Mouse (Mus musculus) adrenal gland, postnatal 10 days (tissue): ENCODE results near the gene Tyrobp. TPM values are rescaled to one million over a fixed set of nuclear protein-coding genes. Genes with fewer than 3 reads are reported as not detected.

Experiments
- DNase-seq: peaks from one replicate; pipeline ENCODE4 v3.0.0; 2021; ENCODE audit warnings: mixed read lengths
- total RNA-seq, 2 experiments: library from RNA; stranded (reverse); gene quantifications; 2 replicates each; pipeline ENCODE4 v1.2.3; 2021

Gene Tyrobp
- total RNA-seq, 2 experiments from 2014 or later, result 25.8 to 29.1 TPM

DNA sequence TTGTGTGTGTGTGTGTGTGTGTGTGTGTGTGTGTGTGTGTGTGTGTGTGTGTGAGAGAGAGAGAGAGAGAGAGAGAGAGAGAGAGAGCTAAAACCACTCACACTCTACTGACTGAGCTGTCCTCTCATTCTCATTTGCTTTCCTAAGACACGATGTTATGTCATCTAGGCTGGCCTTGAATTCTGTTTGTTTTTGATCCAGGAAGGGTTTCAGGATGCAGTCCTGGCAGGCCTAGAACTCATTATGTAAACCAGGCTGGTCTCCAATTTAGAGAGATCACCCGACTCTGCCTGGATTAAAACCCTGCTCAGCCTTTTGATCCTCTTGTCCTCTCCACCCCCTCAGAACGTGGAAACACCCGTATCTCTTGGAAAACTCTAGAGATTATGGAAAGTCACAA lies 50.4 kb downstream of the Tyrobp start:
- no peak for DNase-seq

DNA sequence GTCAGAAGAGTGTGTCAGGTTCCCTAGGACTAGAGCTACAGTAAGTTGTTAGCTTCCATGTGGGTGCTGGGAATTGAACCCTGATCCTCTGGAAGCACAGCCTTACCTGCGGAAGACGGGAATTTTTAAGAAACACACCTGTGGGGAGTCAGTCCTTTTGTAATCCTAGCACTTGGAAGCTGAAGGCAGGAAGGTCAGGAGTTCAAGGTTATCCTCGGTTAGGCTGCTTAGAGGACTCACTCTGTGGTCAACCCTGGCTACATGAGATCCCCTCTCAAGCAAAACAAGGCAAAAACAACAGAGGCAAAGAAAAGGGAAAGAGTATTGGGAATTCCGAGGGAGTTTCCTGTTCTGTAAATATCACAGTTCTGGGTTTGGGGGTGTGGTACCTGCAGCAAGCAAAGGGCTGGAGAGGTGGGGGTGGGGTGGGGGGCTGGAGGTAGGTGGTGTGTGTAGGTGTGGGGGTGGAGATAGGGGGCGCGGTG lies 51.3 kb downstream of the Tyrobp start:
- no peak for DNase-seq

Other genes starting within 250 kb of the Tyrobp start
- 10 to 100 TPM; 57.4 to 65.2 TPM for gene Zfp146, start 244.0 kb upstream of the Tyrobp start, total RNA-seq
- gene Cox7a1, start 229.6 kb upstream of the Tyrobp start, total RNA-seq, result 1,000 to 10,000 TPM; 1,474 to 1,616 TPM
- gene Capns1, start 214.9 kb upstream of the Tyrobp start, total RNA-seq, result 100 to 1,000 TPM; 444 to 475 TPM
- 100 to 1,000 TPM; 103 to 108 TPM for gene Polr2i, start 181.8 kb upstream of the Tyrobp start, total RNA-seq
- 10 to 100 TPM; 73.6 to 81.0 TPM for gene Tbcb, start 181.5 kb upstream of the Tyrobp start, total RNA-seq
- gene Ovol3, start 178.0 kb upstream of the Tyrobp start, total RNA-seq, result not detected
- gene Thap8, start 133.7 kb upstream of the Tyrobp start, total RNA-seq, result under 1 TPM; 0.61 to 0.63 TPM
- 10 to 100 TPM; 12.1 to 14.3 TPM for gene Wdr62, start 133.3 kb upstream of the Tyrobp start, total RNA-seq
- 10 to 100 TPM; 31.6 to 36.5 TPM for gene Clip3, start 122.0 kb upstream of the Tyrobp start, total RNA-seq
- gene Alkbh6, start 105.0 kb upstream of the Tyrobp start, total RNA-seq, result 10 to 100 TPM; 46.8 to 49.0 TPM
- gene Syne4, start 99.0 kb upstream of the Tyrobp start, total RNA-seq, result 10 to 100 TPM; 17.6 to 22.3 TPM
- gene E130208F15Rik, start 92.0 kb upstream of the Tyrobp start, total RNA-seq, result 1 to 10 TPM; 2.8 TPM
- 10 to 100 TPM; 17.9 to 19.7 TPM for gene Sdhaf1, start 89.9 kb upstream of the Tyrobp start, total RNA-seq
- 10 to 100 TPM; 13.2 to 15.1 TPM for gene Lrfn3, start 51.0 kb upstream of the Tyrobp start, total RNA-seq
- gene Hcst, start 6.1 kb downstream of the Tyrobp start, total RNA-seq, result 1 to 10 TPM; 3.7 to 4.9 TPM
- 1 to 10 TPM; 2.3 to 2.4 TPM for gene Nfkbid, start 8.0 kb downstream of the Tyrobp start, total RNA-seq
- gene Aplp1, start 31.8 kb downstream of the Tyrobp start, total RNA-seq, result 10 to 100 TPM; 26.1 to 34.3 TPM
- not detected for gene Kirrel2, start 43.9 kb downstream of the Tyrobp start, total RNA-seq
- not detected for gene Nphs1, start 44.6 kb downstream of the Tyrobp start, total RNA-seq
- 10 to 100 TPM; 26.0 to 56.1 TPM for gene Prodh2, start 79.9 kb downstream of the Tyrobp start, total RNA-seq
- gene Arhgap33, start 121.3 kb downstream of the Tyrobp start, total RNA-seq, result 10 to 100 TPM in 1 of 2 experiments, 1 to 10 TPM in 1; 5.0 to 11.7 TPM
- gene Hspb6, start 138.4 kb downstream of the Tyrobp start, total RNA-seq, result 10 to 100 TPM; 25.5 to 68.9 TPM
- gene Proser3, start 138.5 kb downstream of the Tyrobp start, total RNA-seq, result 10 to 100 TPM in 1 of 2 experiments, 1 to 10 TPM in 1; 5.3 to 10.1 TPM
- 10 to 100 TPM; 34.4 to 40.5 TPM for gene Lin37, start 146.1 kb downstream of the Tyrobp start, total RNA-seq
- 10 to 100 TPM; 61.4 to 71.1 TPM for gene U2af1l4, start 149.5 kb downstream of the Tyrobp start, total RNA-seq
- 1 to 10 TPM; 2.4 to 7.1 TPM for gene Gm49396, start 149.6 kb downstream of the Tyrobp start, total RNA-seq
- 100 to 1,000 TPM; 119 to 128 TPM for gene Psenen, start 149.9 kb downstream of the Tyrobp start, total RNA-seq
- 1 to 10 TPM; 2.6 to 4.7 TPM for gene Igflr1, start 151.7 kb downstream of the Tyrobp start, total RNA-seq
- gene Kmt2b, start 175.0 kb downstream of the Tyrobp start, total RNA-seq, result 10 to 100 TPM; 34.9 to 48.7 TPM
- gene Zbtb32, start 185.1 kb downstream of the Tyrobp start, total RNA-seq, result under 1 TPM; 0.18 to 0.27 TPM
- gene Upk1a, start 199.1 kb downstream of the Tyrobp start, total RNA-seq, result under 1 TPM; 0.33 to 0.48 TPM
- 1,000 to 10,000 TPM; 3,012 to 3,285 TPM for gene Cox6b1, start 212.4 kb downstream of the Tyrobp start, total RNA-seq
- not detected for gene Etv2, start 222.1 kb downstream of the Tyrobp start, total RNA-seq
- gene Rbm42, start 236.6 kb downstream of the Tyrobp start, total RNA-seq, result 10 to 100 TPM; 64.5 to 72.9 TPM